Mouse (Mus musculus) stomach, postnatal 0 days (tissue): Measurements from ENCODE around the gene Mynn. TPM values are rescaled to one million over a fixed set of nuclear protein-coding genes. Genes with fewer than 3 reads are reported as not detected.
A peak's percentile ranks its signal among the peaks of the same experiment; 100 is the strongest.

Experiments
- ATAC-seq: fragments of 200-750 bp; cut with Nextera tagmentation; 2 replicates; pipeline ENCODE4 v1.8.0; 2017; ENCODE audit not compliant: low FRiP score, low TSS enrichment
- DNase-seq: peaks from one replicate; pipeline ENCODE4 v3.0.0-alpha.2; 2016; ENCODE audit warnings: low spot score
- H3K27ac ChIP-seq: fragments of 300-500 bp; sonication (generic); replicated peaks from 2 replicates; pipeline ENCODE4 v1.5.1; 2014; ENCODE audit warnings: mild to moderate bottlenecking, control low read depth
- H3K27me3 ChIP-seq: fragments of 300-500 bp; sonication (generic); 2 replicates; pipeline ENCODE4 v1.6.1; 2014; ENCODE audit warnings: low read length; ENCODE audit not compliant: control insufficient read depth, insufficient read depth
- H3K36me3 ChIP-seq: fragments of 300-500 bp; sonication (generic); 2 replicates; pipeline ENCODE4 v1.6.1; 2014; ENCODE audit warnings: low read length, mixed read lengths; ENCODE audit not compliant: control insufficient read depth, insufficient read depth
- H3K4me1 ChIP-seq: fragments of 300-500 bp; sonication (generic); replicated peaks from 2 replicates; pipeline ENCODE4 v1.6.1; 2014; ENCODE audit warnings: antibody characterized with exemption; ENCODE audit not compliant: control insufficient read depth, insufficient read depth
- H3K4me2 ChIP-seq: fragments of 300-500 bp; sonication (generic); replicated peaks from 2 replicates; pipeline ENCODE4 v1.6.1; 2014; ENCODE audit warnings: low read depth, mild to moderate bottlenecking, control low read depth, moderate library complexity
- H3K4me3 ChIP-seq: fragments of 300-500 bp; sonication (generic); 2 replicates; pipeline ENCODE4 v1.5.1; 2014; ENCODE audit warnings: low read depth, low read length, control low read depth
- H3K9ac ChIP-seq: fragments of 300-500 bp; sonication (generic); 2 replicates; pipeline ENCODE4 v1.6.1; 2014; ENCODE audit warnings: mild to moderate bottlenecking, low read length, control low read depth, mixed read lengths
- H3K9me3 ChIP-seq: fragments of 300-500 bp; sonication (generic); 2 replicates; pipeline ENCODE4 v1.6.1; 2016; ENCODE audit warnings: low read length; ENCODE audit not compliant: control insufficient read depth
- CTCF ChIP-seq: IDR thresholded peaks from 2 replicates; pipeline ENCODE4 v1.5.1; 2016; ENCODE audit warnings: antibody characterized with exemption, low read depth, mild to moderate bottlenecking, moderate library complexity
- EP300 ChIP-seq: optimal IDR thresholded peaks from 2 replicates; pipeline ENCODE3; 2016; ENCODE audit warnings: antibody characterized with exemption
- WGBS: fragments of 180-500 bp; shearing (Covaris S2); extraction: QIAGEN DNeasy Blood & Tissue Kit; methylation state at CpG from one replicate; pipeline ENCODE4 v1.1.7; 2014; 5-methylcytosine and 5-hydroxymethylcytosine counted together
- polyA plus RNA-seq: library from polyadenylated mRNA; unstranded; fragments of >200 nt; fragmentation: Nextera tagmentation; extraction: Ambion mirVana; gene quantifications from 2 replicates; pipeline ENCODE4 v1.2.1, GENCODE M21; 2015

Mynn gene
- polyA plus RNA-seq, 1 experiment from 2014 or later: 11.2 TPM

GRCm38 (mm10) chr3:30592418-30592853 is 9.4 kb upstream of the Mynn start:
- no peak overlapping the region for H3K27ac ChIP-seq
- DNase-seq: peak; percentile 35
- no peaks in the 10 kb centered on the region for H3K27me3 ChIP-seq
- H3K4me2 ChIP-seq: no peak overlapping the region
- H3K9ac ChIP-seq: no peak overlapping the region
- no peak for TF ChIP-seq EP300
- TF ChIP-seq CTCF: peak; percentile 89
- H3K4me3 ChIP-seq: no peak overlapping the region
- no peaks in the 10 kb centered on the region for H3K9me3 ChIP-seq
- ATAC-seq: peak; percentile 72
- H3K36me3 ChIP-seq: no peaks in the 10 kb centered on the region
- 0% methylated on average over 2 of the region's 2 CpGs for WGBS
- H3K4me1 ChIP-seq: no peaks in the 10 kb centered on the region

- H3K9me3 ChIP-seq: no peaks in the 10 kb centered on the region
- no peaks in the 10 kb centered on the region for H3K27me3 ChIP-seq
- no peaks in the 10 kb centered on the region for H3K4me1 ChIP-seq
- H3K4me3 ChIP-seq: no peak overlapping the region
- no peak for TF ChIP-seq EP300
- TF ChIP-seq CTCF: peak; percentile 45
- DNase-seq (no peak), ATAC-seq (no peak)
- H3K9ac ChIP-seq: no peak overlapping the region
- H3K27ac ChIP-seq: no peak overlapping the region
- 76% methylated on average over 4 of the region's 4 CpGs for WGBS
- no peaks in the 10 kb centered on the region for H3K36me3 ChIP-seq
- H3K4me2 ChIP-seq: no peak overlapping the region
Observed at GRCm38 (mm10) chr3:30593719-30594485, 8.0 kb upstream of the Mynn start.

- peak overlapping the region; percentile 79 for H3K4me3 ChIP-seq
- TF ChIP-seq CTCF: no peak
- TF ChIP-seq EP300: no peak
- H3K4me1 ChIP-seq: peaks cover 5% of the 10 kb centered on the region; the same call in 1 of the 2 replicates
- no peaks in the 10 kb centered on the region for H3K27me3 ChIP-seq
- H3K36me3 ChIP-seq: no peaks in the 10 kb centered on the region
- H3K9me3 ChIP-seq: no peaks in the 10 kb centered on the region
- peak overlapping the region; percentile 76 for H3K9ac ChIP-seq
- peak overlapping the region; percentile 91 for H3K4me2 ChIP-seq
- DNase-seq (peak; percentile 58), ATAC-seq (peak; percentile 33; the same call in 1 of the 2 replicates)
- under 1% methylated on average over 57 of the region's 62 CpGs for WGBS
- H3K27ac ChIP-seq: no peak overlapping the region
Observed at GRCm38 (mm10) chr3:30595111-30595832, 6.6 kb upstream of the Mynn start.

- ATAC-seq: no peak
- Histone ChIP-seq H3K4me3 (no peak overlapping the region), H3K9me3 (no peaks in the 10 kb centered on the region), H3K27me3 (no peaks in the 10 kb centered on the region), H3K4me1 (peaks cover 5% of the 10 kb centered on the region; the same call in 1 of the 2 replicates), H3K36me3 (no peaks in the 10 kb centered on the region), H3K9ac (no peak overlapping the region), H3K27ac (no peak overlapping the region), H3K4me2 (no peak overlapping the region)
- no peak for TF ChIP-seq EP300
- TF ChIP-seq CTCF: no peak
- WGBS: 74% methylated on average over 7 of the region's 7 CpGs
- no peak for DNase-seq
Observed at GRCm38 (mm10) chr3:30597271-30597670, 4.6 kb upstream of the Mynn start.

- WGBS: 4% methylated on average over 32 of the region's 32 CpGs
- Histone ChIP-seq H3K4me2 (peak within 1 kb of the TSS; percentile 75), H3K4me1 (peaks cover 7% of the 10 kb centered on the region; the same call in 1 of the 2 replicates), H3K4me3 (peak within 1 kb of the TSS; percentile 88), H3K36me3 (no peaks in the 10 kb centered on the region), H3K9me3 (no peaks in the 10 kb centered on the region), H3K27me3 (no peaks in the 10 kb centered on the region), H3K9ac (peak within 1 kb of the TSS; percentile 48), H3K27ac (peak within 1 kb of the TSS; percentile 70)
- TF ChIP-seq CTCF: no peak
- no peak for TF ChIP-seq EP300
- no peak for ATAC-seq
- DNase-seq: peak; percentile 40
Observed at GRCm38 (mm10) chr3:30599711-30600545, 1.9 kb upstream of the Mynn start, which contains the start of gene Actrt3. Gene Actrt3 (minus strand): TSS chr3:30599939.
